Mouse (Mus musculus): ENCODE measurements around the gene Prr12. TPM values are rescaled to one million over a fixed set of nuclear protein-coding genes. Genes with fewer than 3 reads are reported as not detected.

Gene Prr12
- polyA plus RNA-seq, 1 experiment from 2014 or later = 12.2 TPM

GRCm38 (mm10) chr7:45082401-45083299, 30.0 kb upstream of the Prr12 start:
- ATAC-seq (ENCODE audit: low FRiP score) (no peak), DNase-seq (ENCODE audit: low spot score, missing footprints) (peak; percentile 77)
- H3K27me3 ChIP-seq (ENCODE audit: control insufficient read depth, insufficient read depth, low read length) = no peaks in the 10 kb centered on the region
- H3K36me3 ChIP-seq (ENCODE audit: control insufficient read depth, insufficient read depth, low read length) = peaks cover 5% of the 10 kb centered on the region; the same call in 1 of the 2 replicates
- WGBS = 79% methylated on average over 25 of the region's 25 CpGs
- no peaks in the 10 kb centered on the region for H3K9me3 ChIP-seq (ENCODE audit: control insufficient read depth, low read length)
- H3K27ac ChIP-seq (ENCODE audit: low read depth, low read length) = no peak overlapping the region
- H3K4me3 ChIP-seq (ENCODE audit: low read depth, low read length) = no peak overlapping the region
- H3K9ac ChIP-seq (ENCODE audit: low read length) = no peak overlapping the region
- no peak overlapping the region for H3K4me2 ChIP-seq
- H3K4me1 ChIP-seq (ENCODE audit: control insufficient read depth, insufficient read depth, low read length) = no peaks in the 10 kb centered on the region

GRCm38 (mm10) chr7:45081016-45081415, 28.3 kb upstream of the Prr12 start:
- DNase-seq (ENCODE audit: low spot score, missing footprints) (no peak), ATAC-seq (ENCODE audit: low FRiP score) (no peak)
- no peak overlapping the region for H3K27ac ChIP-seq (ENCODE audit: low read depth, low read length)
- H3K36me3 ChIP-seq (ENCODE audit: control insufficient read depth, insufficient read depth, low read length) = peaks cover 6% of the 10 kb centered on the region
- no peaks in the 10 kb centered on the region for H3K4me1 ChIP-seq (ENCODE audit: control insufficient read depth, insufficient read depth, low read length)
- WGBS = 47% methylated on average over 5 of the region's 5 CpGs
- no peak overlapping the region for H3K9ac ChIP-seq (ENCODE audit: low read length)
- no peaks in the 10 kb centered on the region for H3K27me3 ChIP-seq (ENCODE audit: control insufficient read depth, insufficient read depth, low read length)
- no peak overlapping the region for H3K4me3 ChIP-seq (ENCODE audit: low read depth, low read length)
- H3K9me3 ChIP-seq (ENCODE audit: control insufficient read depth, low read length) = no peaks in the 10 kb centered on the region
- H3K4me2 ChIP-seq = no peak overlapping the region

GRCm38 (mm10) chr7:45079856-45080255, 27.2 kb upstream of the Prr12 start:
- Histone ChIP-seq H3K27ac (ENCODE audit: low read depth, low read length) (no peak overlapping the region), H3K4me1 (ENCODE audit: control insufficient read depth, insufficient read depth, low read length) (no peaks in the 10 kb centered on the region), H3K4me3 (ENCODE audit: low read depth, low read length) (no peak overlapping the region), H3K36me3 (ENCODE audit: control insufficient read depth, insufficient read depth, low read length) (peaks cover 6% of the 10 kb centered on the region; the same call in 1 of the 2 replicates), H3K4me2 (no peak overlapping the region), H3K9me3 (ENCODE audit: control insufficient read depth, low read length) (no peaks in the 10 kb centered on the region), H3K27me3 (ENCODE audit: control insufficient read depth, insufficient read depth, low read length) (no peaks in the 10 kb centered on the region), H3K9ac (ENCODE audit: low read length) (no peak overlapping the region)
- peak; percentile 100 for DNase-seq (ENCODE audit: low spot score, missing footprints)
- WGBS = 3% methylated on average over 10 of the region's 10 CpGs
- ATAC-seq (ENCODE audit: low FRiP score) = peak; percentile 49; the same call in 1 of the 2 replicates

GRCm38 (mm10) chr7:45078513-45078912, 25.8 kb upstream of the Prr12 start:
- Histone ChIP-seq H3K36me3 (ENCODE audit: control insufficient read depth, insufficient read depth, low read length) (peaks cover 3% of the 10 kb centered on the region; the same call in 1 of the 2 replicates), H3K27ac (ENCODE audit: low read depth, low read length) (no peak overlapping the region), H3K27me3 (ENCODE audit: control insufficient read depth, insufficient read depth, low read length) (no peaks in the 10 kb centered on the region), H3K9me3 (ENCODE audit: control insufficient read depth, low read length) (no peaks in the 10 kb centered on the region), H3K4me1 (ENCODE audit: control insufficient read depth, insufficient read depth, low read length) (no peaks in the 10 kb centered on the region), H3K4me3 (ENCODE audit: low read depth, low read length) (no peak overlapping the region), H3K9ac (ENCODE audit: low read length) (no peak overlapping the region), H3K4me2 (no peak overlapping the region)
- peak; percentile 41; the same call in 1 of the 2 replicates for ATAC-seq (ENCODE audit: low FRiP score)
- WGBS = 40% methylated on average over 9 of the region's 9 CpGs
- DNase-seq (ENCODE audit: low spot score, missing footprints) = peak; percentile 94

- no peak overlapping the region for H3K4me3 ChIP-seq (ENCODE audit: low read depth, low read length)
- H3K4me2 ChIP-seq = no peak overlapping the region
- ATAC-seq (ENCODE audit: low FRiP score) (no peak), DNase-seq (ENCODE audit: low spot score, missing footprints) (no peak)
- no peaks in the 10 kb centered on the region for H3K27me3 ChIP-seq (ENCODE audit: control insufficient read depth, insufficient read depth, low read length)
- H3K36me3 ChIP-seq (ENCODE audit: control insufficient read depth, insufficient read depth, low read length) = peaks cover 3% of the 10 kb centered on the region; the same call in 1 of the 2 replicates
- WGBS = 96% methylated on average over 2 of the region's 2 CpGs
- H3K9ac ChIP-seq (ENCODE audit: low read length) = no peak overlapping the region
- no peak overlapping the region for H3K27ac ChIP-seq (ENCODE audit: low read depth, low read length)
- H3K9me3 ChIP-seq (ENCODE audit: control insufficient read depth, low read length) = no peaks in the 10 kb centered on the region
- H3K4me1 ChIP-seq (ENCODE audit: control insufficient read depth, insufficient read depth, low read length) = no peaks in the 10 kb centered on the region
These were observed 25.1 kb upstream of the Prr12 start for GRCm38 (mm10) chr7:45077829-45078228.

GRCm38 (mm10) chr7:45077322-45077721, 24.6 kb upstream of the Prr12 start:
- Histone ChIP-seq H3K9ac (ENCODE audit: low read length) (no peak overlapping the region), H3K36me3 (ENCODE audit: control insufficient read depth, insufficient read depth, low read length) (peaks cover 3% of the 10 kb centered on the region; the same call in 1 of the 2 replicates), H3K27me3 (ENCODE audit: control insufficient read depth, insufficient read depth, low read length) (no peaks in the 10 kb centered on the region), H3K4me1 (ENCODE audit: control insufficient read depth, insufficient read depth, low read length) (no peaks in the 10 kb centered on the region), H3K4me2 (no peak overlapping the region), H3K9me3 (ENCODE audit: control insufficient read depth, low read length) (no peaks in the 10 kb centered on the region), H3K4me3 (ENCODE audit: low read depth, low read length) (no peak overlapping the region), H3K27ac (ENCODE audit: low read depth, low read length) (no peak overlapping the region)
- WGBS = 89% methylated on average over 14 of the region's 14 CpGs
- DNase-seq (ENCODE audit: low spot score, missing footprints) = no peak
- ATAC-seq (ENCODE audit: low FRiP score) = no peak

GRCm38 (mm10) chr7:45076501-45076900, 23.8 kb upstream of the Prr12 start:
- no peak overlapping the region for H3K27ac ChIP-seq (ENCODE audit: low read depth, low read length)
- no peak overlapping the region for H3K4me3 ChIP-seq (ENCODE audit: low read depth, low read length)
- peaks cover 3% of the 10 kb centered on the region; the same call in 1 of the 2 replicates for H3K36me3 ChIP-seq (ENCODE audit: control insufficient read depth, insufficient read depth, low read length)
- ATAC-seq (ENCODE audit: low FRiP score) (no peak), DNase-seq (ENCODE audit: low spot score, missing footprints) (no peak)
- no peak overlapping the region for H3K4me2 ChIP-seq
- H3K9me3 ChIP-seq (ENCODE audit: control insufficient read depth, low read length) = no peaks in the 10 kb centered on the region
- H3K27me3 ChIP-seq (ENCODE audit: control insufficient read depth, insufficient read depth, low read length) = no peaks in the 10 kb centered on the region
- H3K9ac ChIP-seq (ENCODE audit: low read length) = no peak overlapping the region
- H3K4me1 ChIP-seq (ENCODE audit: control insufficient read depth, insufficient read depth, low read length) = no peaks in the 10 kb centered on the region
- 89% methylated on average over 30 of the region's 30 CpGs for WGBS

GRCm38 (mm10) chr7:45075405-45075804, 22.7 kb upstream of the Prr12 start:
- WGBS = 90% methylated on average over 4 of the region's 4 CpGs
- no peak for ATAC-seq (ENCODE audit: low FRiP score)

GRCm38 (mm10) chr7:45073949-45074348, 21.3 kb upstream of the Prr12 start:
- no peaks in the 10 kb centered on the region for H3K9me3 ChIP-seq (ENCODE audit: control insufficient read depth, low read length)
- ATAC-seq (ENCODE audit: low FRiP score) (no peak), DNase-seq (ENCODE audit: low spot score, missing footprints) (peak; percentile 44)
- H3K4me2 ChIP-seq = no peak overlapping the region
- WGBS = 94% methylated on average over 12 of the region's 12 CpGs
- H3K27ac ChIP-seq (ENCODE audit: low read depth, low read length) = no peak overlapping the region
- H3K9ac ChIP-seq (ENCODE audit: low read length) = no peak overlapping the region
- no peaks in the 10 kb centered on the region for H3K27me3 ChIP-seq (ENCODE audit: control insufficient read depth, insufficient read depth, low read length)
- no peak overlapping the region for H3K4me3 ChIP-seq (ENCODE audit: low read depth, low read length)
- H3K4me1 ChIP-seq (ENCODE audit: control insufficient read depth, insufficient read depth, low read length) = no peaks in the 10 kb centered on the region
- H3K36me3 ChIP-seq (ENCODE audit: control insufficient read depth, insufficient read depth, low read length) = peaks cover 3% of the 10 kb centered on the region; the same call in 1 of the 2 replicates

More at GRCm38 (mm10) chr7:45075405-45075804, 22.7 kb upstream of the Prr12 start:
- H3K4me1 ChIP-seq (ENCODE audit: control insufficient read depth, insufficient read depth, low read length) = no peaks in the 10 kb centered on the region
- no peaks in the 10 kb centered on the region for H3K9me3 ChIP-seq (ENCODE audit: control insufficient read depth, low read length)
- H3K4me2 ChIP-seq = no peak overlapping the region
- H3K27ac ChIP-seq (ENCODE audit: low read depth, low read length) = no peak overlapping the region
- no peak for DNase-seq (ENCODE audit: low spot score, missing footprints)
- no peak overlapping the region for H3K4me3 ChIP-seq (ENCODE audit: low read depth, low read length)
- no peak overlapping the region for H3K9ac ChIP-seq (ENCODE audit: low read length)
- H3K27me3 ChIP-seq (ENCODE audit: control insufficient read depth, insufficient read depth, low read length) = no peaks in the 10 kb centered on the region
- peaks cover 3% of the 10 kb centered on the region; the same call in 1 of the 2 replicates for H3K36me3 ChIP-seq (ENCODE audit: control insufficient read depth, insufficient read depth, low read length)

All from midbrain, embryonic 11.5 days (tissue).